Mouse (Mus musculus): ENCODE measurements around the gene Pnliprp2. TPM values are rescaled to one million over a fixed set of nuclear protein-coding genes. Genes with fewer than 3 reads are reported as not detected.

Pnliprp2 gene
- total and polyA plus RNA-seq, 3 experiments: 0.13 to 0.38 (median 0.14) TPM

- in situ Hi-C loops (cut with MboI; ENCODE audit: low pct_ligation_motif_present, low pct_unique_long_range_greater_than_20kb, low sequenced_read_pairs) (no loop called here), dilution Hi-C loops (cut with MboI; ENCODE audit: extremely low pct_ligation_motif_present, extremely low pct_unique_long_range_greater_than_20kb, low sequenced_read_pairs) (no loop called here)
Observed at GRCm38 (mm10) chr19:58738111-58738510, 21.4 kb upstream of the Pnliprp2 start.

GRCm38 (mm10) chr19:58741036-58741435, 18.5 kb upstream of the Pnliprp2 start:
- no peak for TF ChIP-seq TBP (conservative IDR thresholded peaks at IDR 0.05; ENCODE audit: low read depth, low read length)
- no peak for TF ChIP-seq CHD2 (IDR thresholded peaks at IDR 0.05; ENCODE audit: low read length)
- TF ChIP-seq SIN3A (IDR thresholded peaks at IDR 0.05; ENCODE audit: low read length): no peak
- TF ChIP-seq RAD21 (IDR thresholded peaks at IDR 0.05; ENCODE audit: low read depth, low read length): no peak
- TF ChIP-seq TCF12 (IDR thresholded peaks at IDR 0.05; ENCODE audit: low read depth, low read length): no peak
- TF ChIP-seq USF2 (conservative IDR thresholded peaks at IDR 0.05; ENCODE audit: low read depth, low read length): no peak
- no peak for TF ChIP-seq JUND (conservative IDR thresholded peaks at IDR 0.05; ENCODE audit: low read depth, low read length)
- no peak for TF ChIP-seq EP300 (IDR thresholded peaks at IDR 0.05; ENCODE audit: low read length)
- no peak for TF ChIP-seq HCFC1 (IDR thresholded peaks at IDR 0.05; ENCODE audit: low read depth, low read length)
- no peak for TF ChIP-seq MYC (IDR thresholded peaks at IDR 0.05; ENCODE audit: low read depth, low read length)
- TF ChIP-seq PAX5 (IDR thresholded peaks at IDR 0.05; ENCODE audit: low read length): no peak
- TF ChIP-seq BHLHE40 (IDR thresholded peaks at IDR 0.05; ENCODE audit: low read depth, low read length): no peak
- TF ChIP-seq GABPA (IDR thresholded peaks at IDR 0.05; ENCODE audit: insufficient replicate concordance, low read depth, low read length): no peak
- no peak for TF ChIP-seq CTCF (conservative IDR thresholded peaks at IDR 0.05 in 1 of 2, IDR thresholded peaks at IDR 0.05 in 1 of 2; ENCODE audit: low read depth in 2 of 2, low read length in 2 of 2)
- TF ChIP-seq JUN (IDR thresholded peaks at IDR 0.05; ENCODE audit: insufficient read depth, low read depth, low read length): no peak
- TF ChIP-seq ZKSCAN1 (IDR thresholded peaks at IDR 0.05; ENCODE audit: borderline replicate concordance, low read depth, low read length): no peak
- TF ChIP-seq UBTF (IDR thresholded peaks at IDR 0.05; ENCODE audit: low read depth, low read length): no peak
- no peak for TF ChIP-seq MAFK (IDR thresholded peaks at IDR 0.05; ENCODE audit: insufficient replicate concordance, low read length)
- no peak for TF ChIP-seq NELFE (IDR thresholded peaks at IDR 0.05; ENCODE audit: low read depth, low read length)
- no peak for TF ChIP-seq E2F4 (IDR thresholded peaks at IDR 0.05; ENCODE audit: insufficient replicate concordance, low read depth, low read length)
- in situ Hi-C loops (cut with MboI; ENCODE audit: low pct_ligation_motif_present, low pct_unique_long_range_greater_than_20kb, low sequenced_read_pairs) (no loop called here), dilution Hi-C loops (cut with MboI; ENCODE audit: extremely low pct_ligation_motif_present, extremely low pct_unique_long_range_greater_than_20kb, low sequenced_read_pairs) (no loop called here)
- DNase-seq (ENCODE audit: extremely low read depth): no peak
- Histone ChIP-seq H3K27ac (ENCODE audit: insufficient read depth, low read depth) (no peak overlapping the region), H3K9me3 (replicated peaks; ENCODE audit: low read length) (no peaks in the 10 kb centered on the region), H3K27me3 (replicated peaks) (no peaks in the 10 kb centered on the region), H3K79me2 (replicated peaks; ENCODE audit: control insufficient read depth, extremely low read depth, insufficient read depth, poor library complexity, severe bottlenecking) (no peaks in the 10 kb centered on the region), H3K4me1 (ENCODE audit: control insufficient read depth in 1 of 2, insufficient read depth in 2 of 2) (peaks cover 0 to 11% of the 10 kb centered on the region in 2 experiments; a peak in 1 of 4 replicates), H3K4me3 (replicated peaks in 1 of 3; ENCODE audit: low read depth in 2 of 3, low read length in 2 of 3, poor library complexity in 1 of 3) (no peak overlapping the region), H3K9ac (ENCODE audit: insufficient read depth, low read depth) (no peak overlapping the region), H3K36me3 (replicated peaks in 1 of 2; ENCODE audit: control insufficient read depth in 1 of 2, insufficient read depth in 1 of 2, low read length in 1 of 2) (no peaks in the 10 kb centered on the region), H3K4me2 (ENCODE audit: insufficient read depth, low read depth, poor library complexity, severe bottlenecking) (no peak overlapping the region)

More at GRCm38 (mm10) chr19:58738111-58738510, 21.4 kb upstream of the Pnliprp2 start:
- H3K4me2 ChIP-seq (ENCODE audit: insufficient read depth, low read depth, poor library complexity, severe bottlenecking): no peak overlapping the region
- H3K9ac ChIP-seq (ENCODE audit: insufficient read depth, low read depth): no peak overlapping the region
- H3K27ac ChIP-seq (ENCODE audit: insufficient read depth, low read depth): no peak overlapping the region
- TF ChIP-seq SMC3 (IDR thresholded peaks at IDR 0.05; ENCODE audit: low read depth, low read length): no peak
- TF ChIP-seq KAT2A (IDR thresholded peaks at IDR 0.05; ENCODE audit: insufficient replicate concordance, low read length): no peak
- no peak for TF ChIP-seq ELF1 (IDR thresholded peaks at IDR 0.05; ENCODE audit: low read depth, low read length)
- TF ChIP-seq ZMIZ1 (IDR thresholded peaks at IDR 0.05; ENCODE audit: low read depth, low read length): no peak
- no peak for TF ChIP-seq E2F4 (IDR thresholded peaks at IDR 0.05; ENCODE audit: insufficient replicate concordance, low read depth, low read length)
- TF ChIP-seq JUND (conservative IDR thresholded peaks at IDR 0.05; ENCODE audit: low read depth, low read length): no peak
- TF ChIP-seq ETS1 (conservative IDR thresholded peaks at IDR 0.05; ENCODE audit: low read depth, low read length): no peak
- no peak for TF ChIP-seq POLR2A (IDR thresholded peaks at IDR 0.05; ENCODE audit: low read depth, low read length)
- no peak for TF ChIP-seq GABPA (IDR thresholded peaks at IDR 0.05; ENCODE audit: insufficient replicate concordance, low read depth, low read length)
- no peak for TF ChIP-seq MEF2A (IDR thresholded peaks at IDR 0.05; ENCODE audit: borderline replicate concordance, low read depth, low read length)
- H3K27me3 ChIP-seq (replicated peaks): no peaks in the 10 kb centered on the region
- no peak for DNase-seq (ENCODE audit: extremely low read depth)
- peaks cover 0 to 11% of the 10 kb centered on the region in 2 experiments; a peak in 1 of 4 replicates for H3K4me1 ChIP-seq (ENCODE audit: control insufficient read depth in 1 of 2, insufficient read depth in 2 of 2)
- H3K79me2 ChIP-seq (replicated peaks; ENCODE audit: control insufficient read depth, extremely low read depth, insufficient read depth, poor library complexity, severe bottlenecking): no peaks in the 10 kb centered on the region
- no peaks in the 10 kb centered on the region for H3K9me3 ChIP-seq (replicated peaks; ENCODE audit: low read length)
- H3K36me3 ChIP-seq (replicated peaks in 1 of 2; ENCODE audit: control insufficient read depth in 1 of 2, insufficient read depth in 1 of 2, low read length in 1 of 2): no peaks in the 10 kb centered on the region
- H3K4me3 ChIP-seq (replicated peaks in 1 of 3; ENCODE audit: low read depth in 2 of 3, low read length in 2 of 3, poor library complexity in 1 of 3): no peak overlapping the region

Data from CH12.LX (cell line).